Mouse (Mus musculus): Measurements from ENCODE around the gene Tcte1.

Gene Tcte1

GRCm38 (mm10) chr17:45566360-45567161 is 43.3 kb downstream of the Tcte1 start:
- no peak for DNase-seq

GRCm38 (mm10) chr17:45567162-45567601 is 43.9 kb downstream of the Tcte1 start:
- no peak for DNase-seq

- DNase-seq: no peak
These were observed 45.8 kb downstream of the Tcte1 start for GRCm38 (mm10) chr17:45568990-45569389.

- DNase-seq: no peak
These were observed 46.8 kb downstream of the Tcte1 start for GRCm38 (mm10) chr17:45569999-45570398.

GRCm38 (mm10) chr17:45572103-45573086 is 49.2 kb downstream of the Tcte1 start:
- peak; percentile 79 for DNase-seq

GRCm38 (mm10) chr17:45573087-45573779 is 50.0 kb downstream of the Tcte1 start, which contains the start of gene Hsp90ab1:
Gene Hsp90ab1 (minus strand): TSS chr17:45573271.
- peak; percentile 99 for DNase-seq

GRCm38 (mm10) chr17:45573780-45574123 is 50.5 kb downstream of the Tcte1 start:
- DNase-seq: peak; percentile 97

GRCm38 (mm10) chr17:45574129-45574761 is 51.0 kb downstream of the Tcte1 start:
- peak; percentile 91 for DNase-seq

- DNase-seq: peak; percentile 63
These were observed 52.1 kb downstream of the Tcte1 start for GRCm38 (mm10) chr17:45575123-45575897.

- DNase-seq: no peak
These were observed 55.0 kb downstream of the Tcte1 start for GRCm38 (mm10) chr17:45578242-45578641.

- DNase-seq: no peak
These were observed 55.6 kb downstream of the Tcte1 start for GRCm38 (mm10) chr17:45578843-45579242.

GRCm38 (mm10) chr17:45579554-45579953 is 56.3 kb downstream of the Tcte1 start:
- DNase-seq: no peak

- no peak for DNase-seq
These were observed 57.8 kb downstream of the Tcte1 start for GRCm38 (mm10) chr17:45580958-45581477.

GRCm38 (mm10) chr17:45581567-45581983 is 58.3 kb downstream of the Tcte1 start:
- DNase-seq: peak; percentile 86

- DNase-seq: no peak
These were observed 59.0 kb downstream of the Tcte1 start for GRCm38 (mm10) chr17:45582188-45582587.

GRCm38 (mm10) chr17:45582715-45583355 is 59.6 kb downstream of the Tcte1 start:
- no peak for DNase-seq

GRCm38 (mm10) chr17:45584096-45584896 is 61.1 kb downstream of the Tcte1 start:
- DNase-seq: peak; percentile 80

GRCm38 (mm10) chr17:45584939-45585678 is 61.9 kb downstream of the Tcte1 start:
- peak; percentile 86 for DNase-seq

Measured in cerebellum, adult 9-10 months (tissue).